Mouse (Mus musculus) heart, adult 2 months (tissue): ENCODE measurements around the gene Lzts2.

Experiments
- CTCF ChIP-seq: fragments of 200-600 bp; IDR thresholded peaks from 2 replicates; pipeline ENCODE4 v1.8.1; 2022; ENCODE audit warnings: antibody characterized with exemption, mild to moderate bottlenecking, moderate library complexity
- EP300 ChIP-seq: fragments of 200-500 bp; IDR thresholded peaks from 2 replicates; pipeline ENCODE4 v1.6.1; 2011; ENCODE audit warnings: low read depth, low read length, control low read depth; ENCODE audit not compliant: insufficient read depth
- POLR2A ChIP-seq: fragments of 200-500 bp; IDR thresholded peaks from 2 replicates; pipeline ENCODE4 v1.6.1; 2011; ENCODE audit warnings: mild to moderate bottlenecking, low read depth, low read length, control low read depth; ENCODE audit not compliant: insufficient read depth

DNA sequence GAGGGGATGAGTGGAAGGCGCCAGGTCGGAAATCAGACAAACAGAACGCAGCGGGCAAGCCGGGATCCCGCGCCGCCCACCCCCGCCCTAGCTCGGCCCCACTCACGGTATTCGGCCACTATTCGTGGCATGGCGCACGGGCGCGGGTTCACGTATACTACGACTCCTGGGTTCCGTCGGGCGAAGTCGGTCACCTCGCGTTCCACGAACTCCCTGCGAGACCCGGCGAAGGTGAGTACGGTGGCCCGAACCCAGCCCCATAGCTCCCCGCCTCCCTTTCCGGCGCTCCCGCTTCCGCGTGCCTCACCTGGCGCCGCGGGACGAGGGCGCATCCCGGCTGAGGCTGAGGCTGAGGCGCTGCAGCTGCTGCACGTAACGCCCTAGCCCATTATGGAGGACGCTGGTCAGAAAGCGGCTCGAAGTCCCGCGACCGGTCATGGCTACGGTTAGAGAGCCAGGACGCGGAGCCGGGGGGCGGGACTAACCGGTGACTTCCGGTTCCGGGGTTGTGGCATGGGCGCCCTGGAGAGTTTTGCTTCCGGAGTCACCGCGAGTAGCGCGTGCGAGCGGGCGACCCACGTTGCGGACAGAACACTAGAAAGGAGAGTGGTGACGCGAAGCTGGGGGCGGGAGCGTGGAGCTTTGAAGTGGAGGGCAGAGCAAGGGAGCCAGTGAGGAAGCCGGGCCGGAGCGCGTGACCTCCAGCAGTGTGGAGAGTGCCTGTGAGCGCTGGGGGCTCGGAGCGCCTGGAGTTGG lies 8.1 kb upstream of the Lzts2 start, which contains the start of gene Mrpl43:
- TF ChIP-seq EP300 (no peak), POLR2A (peak; percentile 47), CTCF (no peak)
